Mouse (Mus musculus): ENCODE measurements around the gene Nr1d1.

DNA sequence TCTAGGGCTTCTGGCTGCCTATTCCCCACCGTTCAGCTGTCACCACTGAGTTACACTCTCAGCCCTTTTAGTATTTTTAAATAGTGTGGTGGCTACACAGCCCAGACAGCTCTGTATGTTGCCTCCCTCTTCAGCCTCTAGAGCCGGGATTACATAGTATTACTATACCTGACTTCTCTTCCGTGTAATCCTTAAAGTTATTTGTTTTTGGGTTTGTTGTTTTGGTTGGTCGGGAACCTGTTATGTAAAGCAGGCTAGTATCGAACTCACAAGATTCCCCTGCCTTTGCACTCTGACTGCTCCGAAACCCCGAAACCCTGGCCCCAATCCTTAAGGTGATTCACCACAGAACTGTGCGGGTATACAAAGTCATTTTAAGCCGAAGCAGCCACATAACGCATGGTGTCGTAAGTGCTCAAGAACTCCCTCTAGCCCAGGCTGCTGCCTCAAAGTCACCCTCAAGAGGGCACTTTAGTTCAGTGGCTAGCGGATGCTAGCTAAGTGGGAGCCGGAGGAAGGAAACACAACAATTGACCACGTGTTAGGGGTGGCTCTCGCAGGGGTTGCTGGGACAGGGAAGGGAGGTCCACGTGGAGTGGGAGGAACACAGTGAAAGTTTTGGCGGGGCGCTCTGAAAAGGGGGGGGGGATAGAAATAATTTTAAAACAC, 13.6 kb upstream of the Nr1d1 start:
- TF ChIP-seq CTCF (IDR thresholded peaks at IDR 0.05; ENCODE audit: insufficient read depth, low read length) = peak; percentile 82
- TF ChIP-seq POLR2A (IDR thresholded peaks at IDR 0.05; ENCODE audit: borderline replicate concordance, extremely low read depth, low read depth, low read length) = peak; percentile 58; the same call in 1 of the 2 replicates
